Mouse (Mus musculus): ENCODE measurements around the gene Gm37240.

Gene Gm37240

GRCm38 (mm10) chr3:85493796-85494195, 393.5 kb downstream of the Gm37240 start:
- no peak for DNase-seq (ENCODE audit: low spot score in 2 of 2)

DNA sequence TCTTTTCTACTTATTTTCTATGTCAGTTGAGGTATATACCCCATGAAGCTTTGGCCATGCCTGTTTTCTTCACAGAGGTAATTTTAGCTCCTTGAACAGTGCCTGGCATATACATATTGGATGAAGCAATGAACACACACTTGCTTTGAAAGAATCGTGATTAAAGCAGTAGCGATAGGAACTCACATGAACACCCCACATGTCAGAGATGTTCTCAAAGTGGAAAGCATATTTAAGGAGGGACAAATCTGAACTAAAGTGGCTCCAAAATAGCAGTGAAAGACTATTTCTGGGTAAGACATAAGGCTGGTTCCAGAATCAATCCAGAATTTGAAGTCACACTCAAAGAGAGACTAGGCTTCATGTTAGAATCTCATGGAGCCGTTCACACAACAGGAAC, 397.1 kb downstream of the Gm37240 start:
- no peak for DNase-seq (ENCODE audit: low spot score in 2 of 2)

DNA sequence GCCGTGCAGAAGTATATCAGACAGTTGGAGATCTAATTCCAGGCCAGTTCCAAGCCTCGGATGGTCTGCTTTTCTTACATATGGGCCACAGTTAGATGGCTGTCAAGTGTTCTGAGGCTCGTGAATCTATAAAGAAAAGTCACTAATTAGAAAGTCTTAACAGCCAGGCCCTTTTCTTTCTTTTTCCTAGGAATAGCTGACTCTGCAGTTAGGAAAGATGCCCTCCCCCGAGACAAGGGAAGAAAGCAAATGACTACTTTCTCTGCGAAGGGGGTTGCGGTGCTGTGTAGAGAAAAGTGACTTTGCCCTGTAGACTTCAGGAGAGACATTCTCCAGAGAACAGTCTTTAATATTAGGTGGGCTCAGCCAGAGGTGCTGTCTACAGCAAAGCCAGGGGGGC, 399.9 kb downstream of the Gm37240 start:
- no peak for DNase-seq (ENCODE audit: low spot score in 2 of 2)

DNA sequence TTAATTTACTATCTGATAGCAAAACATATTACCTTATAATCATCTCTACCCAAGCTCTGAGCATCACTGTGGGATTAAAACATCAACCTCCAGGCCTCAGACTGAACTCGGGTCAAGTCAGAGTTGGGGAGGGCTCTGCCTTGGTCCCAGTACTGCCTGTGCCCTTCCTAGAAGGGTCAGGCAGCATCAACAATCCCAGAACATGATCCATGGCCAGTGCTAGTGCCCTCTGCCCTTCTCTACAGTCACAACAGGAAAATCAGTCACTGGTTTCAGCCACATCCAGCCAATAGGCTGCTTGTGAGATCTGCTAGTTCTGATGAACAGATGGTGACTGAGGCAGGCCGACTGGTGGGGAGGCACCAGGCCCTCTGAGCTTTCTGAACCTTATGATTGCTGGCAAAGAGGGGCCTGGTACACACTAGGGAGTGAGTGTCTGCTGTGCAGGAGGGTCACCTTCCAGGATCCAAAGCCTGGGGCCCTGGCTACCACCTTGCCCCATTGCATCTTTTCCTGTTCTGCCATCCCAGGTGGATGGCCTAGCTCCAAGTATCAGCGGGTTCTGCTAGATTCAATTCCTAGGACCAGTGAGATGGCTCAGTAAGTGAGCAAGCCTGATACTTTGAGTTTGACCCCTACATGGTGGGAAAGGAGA, 401.7 kb downstream of the Gm37240 start:
- DNase-seq (ENCODE audit: low spot score in 2 of 2), result no peak

GRCm38 (mm10) chr3:85482636-85483035, 404.7 kb downstream of the Gm37240 start:
- DNase-seq (ENCODE audit: low spot score in 2 of 2), result no peak

GRCm38 (mm10) chr3:85480638-85481037, 406.7 kb downstream of the Gm37240 start:
- no peak for DNase-seq (ENCODE audit: low spot score in 2 of 2)

DNA sequence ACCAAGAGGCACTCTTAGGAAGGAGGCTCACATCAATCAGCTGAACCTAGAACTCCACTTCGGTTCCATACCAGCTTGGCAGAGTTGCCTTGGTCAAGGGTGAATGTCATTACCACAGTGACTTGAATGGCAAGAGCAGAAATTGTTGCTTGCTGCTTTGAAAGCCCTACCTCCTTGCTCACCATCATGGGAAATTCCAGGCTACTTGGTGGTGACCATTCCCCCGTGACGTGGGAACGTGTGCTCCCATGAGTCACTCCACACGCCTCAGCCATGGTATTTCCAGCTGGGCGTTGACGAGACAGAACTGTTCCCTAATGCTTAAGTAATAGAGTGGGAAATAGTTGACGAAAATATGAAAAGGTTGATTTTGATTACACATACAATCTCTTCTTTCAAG, 408.6 kb downstream of the Gm37240 start:
- no peak for DNase-seq (ENCODE audit: low spot score in 2 of 2)

GRCm38 (mm10) chr3:85469711-85470110, 417.6 kb downstream of the Gm37240 start:
- no peak for DNase-seq (ENCODE audit: low spot score in 2 of 2)

DNA sequence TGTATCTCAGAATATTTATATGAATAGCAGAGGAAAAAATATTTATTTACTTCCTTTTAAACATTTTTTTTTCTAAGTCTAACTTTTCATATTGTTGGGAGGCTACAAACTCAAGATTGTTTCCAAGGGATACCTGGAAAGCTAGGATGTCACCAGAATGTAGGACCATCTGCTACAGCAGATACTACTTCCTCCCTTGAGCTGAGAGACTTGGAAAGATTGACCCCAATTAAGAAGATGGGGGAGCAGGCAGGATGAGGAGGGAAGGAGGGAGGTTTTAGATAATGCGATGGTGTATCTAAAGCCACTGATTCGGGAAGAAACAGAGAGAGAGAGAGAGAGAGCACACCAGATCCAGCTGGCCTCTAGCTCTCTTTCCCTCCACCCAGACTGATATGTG, 418.3 kb downstream of the Gm37240 start:
- no peak for DNase-seq (ENCODE audit: low spot score in 2 of 2)

GRCm38 (mm10) chr3:85465283-85466025, 421.9 kb downstream of the Gm37240 start:
- no peak for DNase-seq (ENCODE audit: low spot score in 2 of 2)

DNA sequence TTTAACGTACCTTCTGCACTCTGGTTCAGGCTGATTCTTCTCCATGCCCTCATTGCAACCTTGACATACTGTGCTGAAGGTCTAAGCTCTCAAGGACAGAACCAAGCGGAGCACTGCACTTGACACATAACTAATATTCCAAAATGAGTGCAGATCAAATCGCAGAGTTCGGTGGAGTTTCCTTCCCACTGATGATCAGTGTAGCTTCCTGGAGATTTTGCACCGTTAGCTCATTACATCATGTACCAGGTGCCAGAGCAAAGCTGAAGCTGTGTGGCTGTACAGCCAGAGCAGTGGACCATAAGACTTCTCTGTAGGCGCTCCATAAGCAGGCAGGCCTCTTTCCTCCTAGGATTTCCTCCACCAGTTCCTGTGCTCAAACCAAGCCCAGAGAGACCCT, 427.3 kb downstream of the Gm37240 start:
- DNase-seq (ENCODE audit: low spot score in 2 of 2), result no peak

DNA sequence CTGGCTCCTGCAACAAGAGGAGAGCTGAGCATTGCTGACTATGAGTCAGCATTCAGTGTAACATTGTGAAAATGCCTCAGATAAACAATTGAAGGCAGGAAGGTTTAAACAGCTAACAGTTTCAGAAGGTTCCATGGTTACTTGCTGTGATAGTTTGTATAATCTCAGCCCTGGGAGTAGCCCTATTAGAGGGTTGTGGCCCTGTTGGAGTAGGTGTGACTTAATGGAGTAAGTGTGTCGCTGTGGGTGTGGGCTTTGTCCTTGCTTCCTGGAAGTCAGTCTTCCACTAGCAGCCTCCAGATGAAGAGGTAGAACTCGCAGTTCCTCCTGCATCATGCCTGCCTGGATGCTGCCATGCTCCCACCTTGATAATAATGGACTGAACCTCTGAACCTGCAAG, 430.3 kb downstream of the Gm37240 start:
- no peak for DNase-seq (ENCODE audit: low spot score in 2 of 2)

GRCm38 (mm10) chr3:85455453-85455852, 431.9 kb downstream of the Gm37240 start:
- no peak for DNase-seq (ENCODE audit: low spot score in 2 of 2)

DNA sequence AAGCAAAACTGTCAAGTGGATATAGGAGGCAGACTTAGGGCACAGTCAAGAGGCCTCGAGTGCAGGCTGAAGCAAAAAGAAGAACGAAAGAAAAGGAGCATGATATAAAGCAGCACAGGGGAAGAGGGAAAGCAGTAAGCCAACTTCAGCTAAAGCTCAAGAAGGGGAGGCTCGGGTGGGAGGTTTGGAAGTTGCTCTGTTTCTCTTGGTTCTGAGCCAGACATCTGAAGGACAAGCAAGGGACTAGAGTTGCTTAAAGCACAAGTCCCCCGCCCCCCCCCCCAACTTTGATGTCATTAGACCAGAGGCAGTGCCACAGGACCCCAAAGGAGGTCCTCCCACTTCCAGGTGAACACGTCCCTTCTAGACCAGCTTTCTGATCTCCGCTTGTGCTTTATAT, 433.3 kb downstream of the Gm37240 start:
- DNase-seq (ENCODE audit: low spot score in 2 of 2), result no peak

DNA sequence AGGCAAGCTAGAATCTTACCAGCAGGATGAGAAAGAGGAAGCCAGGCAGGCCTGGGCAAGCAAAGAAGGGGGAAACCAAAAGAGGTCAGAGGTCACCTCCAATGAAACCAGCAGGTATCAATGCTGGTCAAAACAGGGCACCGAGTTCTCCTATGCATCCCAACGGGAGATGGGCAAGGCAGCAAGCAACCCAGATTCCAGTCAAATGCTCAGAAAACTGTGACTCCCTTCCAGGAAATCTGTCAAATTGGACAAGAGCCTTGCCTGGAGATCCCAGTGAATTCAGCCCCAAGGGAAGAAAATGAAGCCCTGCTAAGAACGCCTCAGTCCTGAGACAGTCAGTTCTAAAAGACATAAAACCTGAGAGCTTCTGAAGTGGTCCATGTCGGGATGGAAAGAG, 437.9 kb downstream of the Gm37240 start:
- DNase-seq (ENCODE audit: low spot score in 2 of 2), result no peak

- no peak for DNase-seq (ENCODE audit: low spot score in 2 of 2)
These were observed 444.5 kb downstream of the Gm37240 start for GRCm38 (mm10) chr3:85442781-85443180.

DNA sequence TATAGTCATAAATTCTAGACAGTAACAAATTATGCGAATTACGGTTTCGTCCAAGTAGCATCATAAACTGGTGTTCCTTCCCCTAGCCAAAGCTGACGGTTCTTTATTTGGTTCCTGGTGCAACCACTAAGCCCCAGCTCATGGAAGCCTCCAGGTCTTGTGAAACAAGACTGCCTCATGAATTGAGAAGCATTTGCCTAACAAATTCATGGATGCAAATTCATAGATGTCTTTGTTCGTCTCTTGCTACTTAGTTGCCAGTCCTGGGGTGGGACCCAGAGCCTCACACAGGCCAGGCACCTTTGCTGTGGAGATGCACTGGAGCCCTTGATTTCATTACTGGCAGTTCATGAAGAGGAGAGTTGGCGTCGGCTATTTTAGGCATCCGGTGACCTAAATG, 445.1 kb downstream of the Gm37240 start:
- DNase-seq (ENCODE audit: low spot score in 2 of 2), result no peak

DNA sequence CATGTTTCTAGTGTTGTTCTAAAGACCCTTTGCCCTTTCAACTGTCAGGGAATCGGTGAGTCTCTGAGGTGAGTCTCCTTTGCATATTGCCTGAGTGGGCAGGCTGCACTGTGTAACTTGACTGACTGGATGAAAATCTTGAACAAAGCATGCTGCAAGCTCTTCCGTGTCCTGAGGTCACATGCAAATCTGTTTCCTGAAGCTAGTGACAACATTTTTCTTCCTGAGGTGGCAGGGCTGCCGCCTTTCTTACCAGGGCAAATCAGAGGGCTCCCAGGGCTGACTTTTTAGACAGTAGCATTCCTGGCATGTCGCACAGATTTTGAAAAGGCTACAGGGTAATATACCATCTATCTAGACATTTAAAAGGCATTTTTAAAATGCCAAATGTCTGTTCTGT, 451.9 kb downstream of the Gm37240 start:
- DNase-seq (ENCODE audit: low spot score in 2 of 2), result no peak

GRCm38 (mm10) chr3:85431208-85431607, 456.1 kb downstream of the Gm37240 start:
- DNase-seq (ENCODE audit: low spot score in 2 of 2), result no peak

DNA sequence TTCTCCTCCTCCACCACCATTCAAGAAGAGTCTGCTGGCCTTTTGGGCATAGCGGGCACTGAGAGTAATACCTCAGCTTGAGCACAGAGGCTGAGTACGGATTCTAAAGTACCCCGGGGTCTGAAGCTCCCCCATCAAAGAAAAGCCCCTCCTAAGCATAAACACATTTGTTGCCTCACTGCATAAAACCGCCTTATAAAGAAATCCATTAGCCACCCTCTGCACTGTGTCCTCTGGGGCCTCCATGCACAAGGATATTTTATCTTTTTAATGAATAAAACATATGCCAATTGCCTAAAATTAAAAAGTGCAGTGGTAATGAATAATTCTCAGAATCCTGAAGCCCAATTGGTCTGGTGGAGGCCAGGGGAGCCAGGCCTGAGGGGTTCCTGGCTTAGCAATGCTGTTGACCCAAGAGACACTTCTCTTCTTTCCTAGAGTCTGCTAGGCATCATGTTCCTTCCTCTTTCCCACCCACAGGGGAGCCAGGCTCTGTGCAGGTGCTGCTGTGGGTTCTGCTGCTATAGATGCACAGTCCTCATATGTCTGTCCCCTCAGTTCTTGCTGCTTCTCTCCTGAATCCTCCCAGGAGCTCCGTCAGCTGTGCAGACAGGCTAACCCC, 463.8 kb downstream of the Gm37240 start:
- no peak for DNase-seq (ENCODE audit: low spot score in 2 of 2)

DNA sequence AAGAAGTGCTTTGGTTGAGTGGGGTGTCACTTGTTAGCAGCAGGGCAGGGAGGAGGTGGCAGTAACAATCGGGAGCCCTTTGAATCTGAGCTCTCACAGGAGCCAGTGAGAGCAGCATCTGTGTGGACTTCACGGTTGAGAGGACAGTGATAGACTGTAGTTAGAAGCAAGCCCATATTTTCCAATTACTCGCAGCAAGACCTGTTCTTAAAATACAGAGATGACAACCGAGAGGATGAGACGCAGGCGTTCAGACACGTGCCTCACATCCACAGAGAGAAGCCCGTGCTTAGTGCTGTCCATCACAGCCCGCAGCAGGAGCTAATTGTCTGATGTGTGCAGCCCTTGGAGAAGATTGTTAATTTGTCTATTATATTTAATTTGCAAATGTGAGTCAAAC, 465.9 kb downstream of the Gm37240 start:
- DNase-seq (ENCODE audit: low spot score in 2 of 2), result no peak

GRCm38 (mm10) chr3:85417663-85418062, 469.7 kb downstream of the Gm37240 start:
- DNase-seq (ENCODE audit: low spot score in 2 of 2), result no peak

GRCm38 (mm10) chr3:85398841-85399240, 488.5 kb downstream of the Gm37240 start:
- DNase-seq (ENCODE audit: low spot score in 2 of 2), result no peak

All from heart, adult 9 months (tissue).